Mouse (Mus musculus) lung, postnatal 0 days (tissue): ENCODE data around the gene Sytl3.

Experiments used
- CTCF ChIP-seq: IDR thresholded peaks from 2 replicates; pipeline ENCODE4 v1.5.1; 2016; ENCODE audit warnings: antibody characterized with exemption, mild to moderate bottlenecking
- EP300 ChIP-seq: IDR thresholded peaks from 2 replicates; pipeline ENCODE4 v1.6.1; 2016; ENCODE audit warnings: antibody characterized with exemption, mild to moderate bottlenecking, control low read depth

DNA sequence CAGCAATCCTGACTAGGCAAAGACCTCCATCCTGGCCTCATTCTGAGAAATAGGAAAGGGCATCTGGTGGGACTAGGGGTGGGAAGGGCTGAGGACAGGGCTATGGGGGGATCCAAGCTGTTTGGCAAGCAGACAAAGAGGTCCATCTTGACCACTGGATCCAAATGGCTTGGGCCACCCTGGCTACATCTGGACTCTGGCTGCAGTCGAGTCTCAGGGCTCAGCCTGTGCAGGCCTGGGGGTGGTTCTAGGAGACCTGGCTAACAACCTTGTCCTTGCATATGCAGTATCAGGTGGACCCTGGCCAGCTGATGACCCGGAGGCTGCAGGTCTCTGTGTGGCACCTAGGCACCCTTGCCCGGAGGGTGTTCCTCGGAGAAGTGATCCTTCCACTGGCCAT is 73.8 kb downstream of the Sytl3 start:
- no peak for TF ChIP-seq CTCF
- no peak for TF ChIP-seq EP300
